Mouse (Mus musculus) heart, postnatal 0 days (tissue): Measurements from ENCODE around the gene Cdk8. TPM values are rescaled to one million over a fixed set of nuclear protein-coding genes. Genes with fewer than 3 reads are reported as not detected.

ENCODE experiments used
- ATAC-seq: fragments of 200-750 bp; cut with Nextera tagmentation; 2 replicates; pipeline ENCODE4 v1.8.0; 2017; ENCODE audit warnings: low read depth, moderate number of reproducible peaks, moderate library complexity; ENCODE audit not compliant: insufficient read depth
- DNase-seq: peaks from one replicate; pipeline ENCODE4 v3.0.0-alpha.2; 2016; ENCODE audit warnings: low spot score
- H3K27ac ChIP-seq: fragments of 300-500 bp; sonication (generic); 2 replicates; pipeline ENCODE4 v1.5.1; 2014; ENCODE audit warnings: low read depth, mild to moderate bottlenecking
- H3K27me3 ChIP-seq: fragments of 300-500 bp; sonication (generic); 2 replicates; pipeline ENCODE4 v1.6.1; 2014; ENCODE audit warnings: low read length, mixed read lengths; ENCODE audit not compliant: control insufficient read depth, insufficient read depth
- H3K36me3 ChIP-seq: fragments of 300-500 bp; sonication (generic); replicated peaks from 2 replicates; pipeline ENCODE4 v1.6.1; 2014; ENCODE audit warnings: low read length, mixed read lengths; ENCODE audit not compliant: control insufficient read depth, insufficient read depth
- H3K4me1 ChIP-seq: fragments of 300-500 bp; sonication (generic); 2 replicates; pipeline ENCODE4 v1.6.1; 2014; ENCODE audit warnings: antibody characterized with exemption; ENCODE audit not compliant: control insufficient read depth, insufficient read depth
- H3K4me2 ChIP-seq: fragments of 300-500 bp; sonication (generic); 2 replicates; pipeline ENCODE4 v1.6.1; 2014; ENCODE audit warnings: low read depth, mild to moderate bottlenecking, low read length, moderate library complexity
- H3K4me3 ChIP-seq: fragments of 300-500 bp; sonication (generic); 2 replicates; pipeline ENCODE4 v1.5.1; 2014; ENCODE audit warnings: low read depth, low read length
- H3K9ac ChIP-seq: fragments of 300-500 bp; sonication (generic); replicated peaks from 2 replicates; pipeline ENCODE4 v1.6.1; 2014; ENCODE audit warnings: low read depth, low read length, mixed read lengths
- H3K9me3 ChIP-seq: fragments of 300-500 bp; sonication (generic); replicated peaks from 2 replicates; pipeline ENCODE4 v1.6.1; 2016; ENCODE audit warnings: low read length; ENCODE audit not compliant: control insufficient read depth
- CTCF ChIP-seq: IDR thresholded peaks from 2 replicates; pipeline ENCODE4 v1.5.1; 2016; ENCODE audit warnings: antibody characterized with exemption, control low read depth, low read depth
- EP300 ChIP-seq: IDR thresholded peaks from 2 replicates; pipeline ENCODE4 v1.6.1; 2016; ENCODE audit warnings: antibody characterized with exemption, low read depth
- WGBS: fragments of 180-500 bp; shearing (Covaris S2); extraction: QIAGEN DNeasy Blood & Tissue Kit; methylation state at CpG from one replicate; pipeline ENCODE4 v1.1.7; 2014; 5-methylcytosine and 5-hydroxymethylcytosine counted together
- polyA plus RNA-seq: library from polyadenylated mRNA; unstranded; fragments of >200 nt; fragmentation: Nextera tagmentation; extraction: Ambion mirVana; gene quantifications from 2 replicates; pipeline ENCODE4 v1.2.1, GENCODE M21; 2015
- total RNA-seq: library from RNA; depleted of rRNA; stranded (reverse); fragments of >200 nt; gene quantifications from 2 replicates; pipeline ENCODE4 v1.2.3, GENCODE M21; 2014; ENCODE audit warnings: low replicate concordance

Cdk8 gene
- total and polyA plus RNA-seq, 2 experiments from 2014 or later, result 6.2 to 23.6 TPM

- TF ChIP-seq EP300 (no peak), CTCF (no peak)
- 88% methylated on average over 5 of the region's 5 CpGs for WGBS
- no peaks in the 10 kb centered on the region for H3K4me1 ChIP-seq
- no peaks in the 10 kb centered on the region for H3K9me3 ChIP-seq
- no peak overlapping the region for H3K9ac ChIP-seq
- no peaks in the 10 kb centered on the region for H3K36me3 ChIP-seq
- no peak overlapping the region for H3K4me3 ChIP-seq
- no peak overlapping the region for H3K4me2 ChIP-seq
- H3K27ac ChIP-seq, result no peak overlapping the region
- ATAC-seq (no peak), DNase-seq (no peak)
- H3K27me3 ChIP-seq, result no peaks in the 10 kb centered on the region
These were observed 85.3 kb downstream of the Cdk8 start for GRCm38 (mm10) chr5:146316316-146316715.

DNA sequence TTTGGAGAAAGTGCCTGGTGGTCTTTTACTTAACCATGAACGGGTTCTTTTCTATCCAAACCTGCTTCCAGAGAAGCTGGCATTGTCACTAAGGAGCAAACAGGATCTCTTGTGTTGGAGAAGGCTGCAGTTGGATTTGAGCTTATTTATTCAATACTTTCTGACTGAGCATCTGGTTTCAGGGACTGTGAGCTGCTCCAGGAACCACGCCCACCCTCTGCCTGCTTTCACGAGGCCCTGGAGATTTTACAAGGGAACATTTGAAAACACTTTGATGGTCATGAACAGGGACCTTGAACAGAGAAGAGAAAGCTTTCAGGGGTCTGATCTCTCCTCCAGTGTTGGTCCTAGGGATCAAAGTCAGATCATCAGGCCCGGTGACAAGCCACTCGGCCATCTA is 87.0 kb downstream of the Cdk8 start:
- no peaks in the 10 kb centered on the region for H3K4me1 ChIP-seq
- H3K27ac ChIP-seq, result peak overlapping the region; percentile 47
- TF ChIP-seq CTCF (no peak), EP300 (no peak)
- H3K4me3 ChIP-seq, result no peak overlapping the region
- no peaks in the 10 kb centered on the region for H3K27me3 ChIP-seq
- H3K36me3 ChIP-seq, result no peaks in the 10 kb centered on the region
- H3K9ac ChIP-seq, result no peak overlapping the region
- no peaks in the 10 kb centered on the region for H3K9me3 ChIP-seq
- no peak for ATAC-seq
- H3K4me2 ChIP-seq, result no peak overlapping the region
- no peak for DNase-seq
- 69% methylated on average over 5 of the region's 5 CpGs for WGBS

- no peak overlapping the region for H3K4me2 ChIP-seq
- H3K4me3 ChIP-seq, result no peak overlapping the region
- WGBS, result 53% methylated on average over 8 of the region's 8 CpGs
- no peak overlapping the region for H3K9ac ChIP-seq
- no peaks in the 10 kb centered on the region for H3K9me3 ChIP-seq
- H3K27ac ChIP-seq, result peak overlapping the region; percentile 47
- no peak for TF ChIP-seq CTCF
- no peak for TF ChIP-seq EP300
- ATAC-seq, result peak; percentile 45; the same call in 1 of the 2 replicates
- no peak for DNase-seq
- H3K27me3 ChIP-seq, result no peaks in the 10 kb centered on the region
- no peaks in the 10 kb centered on the region for H3K4me1 ChIP-seq
- no peaks in the 10 kb centered on the region for H3K36me3 ChIP-seq
These were observed 87.4 kb downstream of the Cdk8 start for GRCm38 (mm10) chr5:146318461-146318860.

DNA sequence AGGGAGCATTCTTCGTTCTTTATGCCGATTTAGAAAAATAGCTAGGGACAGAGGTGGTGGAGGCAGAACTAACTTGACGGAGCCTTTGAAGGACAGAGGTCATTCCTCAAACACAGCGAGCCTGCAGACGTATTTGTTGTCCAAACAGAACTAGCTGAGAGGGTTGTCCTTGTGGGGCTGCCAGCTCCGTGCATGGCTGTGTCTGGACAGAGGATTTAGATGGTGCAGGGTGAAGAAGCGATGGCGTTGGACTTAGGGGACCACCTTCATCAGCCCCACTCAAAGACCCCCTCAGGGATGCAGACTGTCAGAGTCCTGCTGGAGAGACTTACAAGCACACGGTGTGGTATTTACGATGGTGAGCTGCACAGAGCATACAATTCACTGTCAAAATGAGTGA is 97.9 kb downstream of the Cdk8 start:
- DNase-seq, result no peak
- Histone ChIP-seq H3K4me3 (no peak overlapping the region), H3K9me3 (no peaks in the 10 kb centered on the region), H3K27me3 (no peaks in the 10 kb centered on the region), H3K4me1 (no peaks in the 10 kb centered on the region), H3K36me3 (no peaks in the 10 kb centered on the region), H3K27ac (no peak overlapping the region), H3K9ac (no peak overlapping the region), H3K4me2 (no peak overlapping the region)
- ATAC-seq, result no peak
- no peak for TF ChIP-seq EP300
- TF ChIP-seq CTCF, result no peak
- WGBS, result 70% methylated on average over 10 of the region's 10 CpGs

DNA sequence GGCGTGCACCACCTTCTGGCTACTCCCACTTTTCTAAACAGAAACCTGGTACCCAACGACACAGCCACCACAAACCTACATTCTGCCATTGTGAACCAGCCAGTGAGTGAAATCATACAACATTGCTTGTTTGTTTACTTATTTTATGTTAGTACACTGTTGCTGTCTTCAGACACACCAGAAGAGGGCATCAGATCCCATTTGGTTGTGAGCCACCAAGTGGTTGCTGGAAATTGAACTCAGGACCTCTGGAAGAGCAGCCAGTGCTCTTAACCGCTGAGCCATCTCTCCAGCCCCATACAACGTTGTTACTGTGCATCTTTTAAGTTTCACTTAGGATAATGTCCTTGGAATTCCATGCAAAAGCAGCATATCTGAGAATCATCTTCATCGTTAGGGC is 98.5 kb downstream of the Cdk8 start:
- DNase-seq (no peak), ATAC-seq (no peak)
- Histone ChIP-seq H3K4me1 (no peaks in the 10 kb centered on the region), H3K36me3 (no peaks in the 10 kb centered on the region), H3K9me3 (no peaks in the 10 kb centered on the region), H3K9ac (no peak overlapping the region), H3K27ac (no peak overlapping the region), H3K4me3 (no peak overlapping the region), H3K27me3 (no peaks in the 10 kb centered on the region), H3K4me2 (no peak overlapping the region)
- 88% methylated on average over 5 of the region's 5 CpGs for WGBS
- TF ChIP-seq EP300 (no peak), CTCF (no peak)

DNA sequence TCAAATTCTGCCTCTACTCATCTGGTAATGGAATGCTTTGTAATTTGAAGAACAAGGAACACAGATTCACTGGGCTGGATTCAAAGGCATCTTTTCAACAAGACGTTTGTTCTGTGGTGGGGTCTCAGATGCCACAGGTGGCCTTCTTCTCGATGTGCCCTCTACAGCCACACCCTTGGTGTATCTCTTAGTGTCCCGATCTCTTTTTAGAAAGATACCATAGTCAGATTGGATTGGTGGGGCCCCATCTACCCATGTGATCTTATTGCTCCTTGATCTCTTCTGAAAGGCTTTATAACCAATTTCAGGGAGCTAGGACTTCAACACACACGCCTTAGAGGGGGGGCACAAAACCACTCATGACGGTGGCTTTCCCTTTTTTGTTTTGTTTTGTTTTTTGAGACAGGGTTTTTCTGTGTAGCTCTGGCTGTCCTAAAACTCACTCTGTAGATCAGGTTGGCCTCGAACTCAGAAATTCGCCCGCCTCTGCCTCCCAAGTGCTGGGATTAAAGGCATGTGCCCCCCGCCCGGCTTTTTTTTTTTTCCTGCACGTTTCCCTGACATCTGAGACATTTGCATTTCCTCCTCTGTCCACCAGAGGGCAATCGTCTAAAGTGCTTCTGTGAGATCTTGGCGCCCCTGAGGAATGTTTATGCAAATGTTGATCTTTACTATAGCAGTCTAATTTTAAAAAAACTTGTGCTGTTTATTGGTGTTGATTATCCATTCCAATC is 99.2 kb downstream of the Cdk8 start:
- Histone ChIP-seq H3K27me3 (no peaks in the 10 kb centered on the region), H3K4me2 (no peak overlapping the region), H3K4me3 (no peak overlapping the region), H3K9ac (no peak overlapping the region), H3K9me3 (no peaks in the 10 kb centered on the region), H3K4me1 (no peaks in the 10 kb centered on the region), H3K27ac (no peak overlapping the region), H3K36me3 (no peaks in the 10 kb centered on the region)
- no peak for ATAC-seq
- DNase-seq, result peak; percentile 13
- WGBS, result 32% methylated on average over 13 of the region's 13 CpGs
- peak; percentile 75 for TF ChIP-seq CTCF
- TF ChIP-seq EP300, result no peak
